Mouse (Mus musculus): ENCODE results near the gene Gm14399. TPM values are rescaled to one million over a fixed set of nuclear protein-coding genes. Genes with fewer than 3 reads are reported as not detected.
"Not testable (repeated sequence)": the region's sequence is repeated elsewhere in the genome, so short reads cannot be mapped to it uniquely, and the experiment has no call there.

Gene Gm14399
- polyA plus RNA-seq, 1 experiment from 2014 or later = 7.7 TPM

DNA sequence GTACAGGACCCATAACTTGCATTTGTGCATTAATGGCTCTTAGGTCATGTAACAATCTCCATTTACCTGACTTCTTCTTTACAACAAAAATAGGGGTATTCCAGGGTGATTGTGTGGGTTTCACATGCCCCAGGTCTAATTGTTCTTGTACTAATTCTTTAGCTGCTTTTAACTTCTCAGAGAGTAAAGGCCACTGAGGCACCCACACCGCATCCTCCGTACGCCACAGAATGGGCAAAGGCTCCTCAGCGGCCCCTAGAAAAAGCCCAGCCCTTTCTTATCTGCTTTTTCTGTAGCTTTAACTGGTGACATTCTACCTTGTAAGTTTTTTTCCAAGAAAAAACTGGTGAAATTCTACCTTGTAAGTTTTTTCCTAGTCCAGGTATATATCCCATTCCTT lies 19.6 kb upstream of the Gm14399 start:
- WGBS = 92% methylated on average over 4 of the region's 4 CpGs
- H3K36me3 ChIP-seq (ENCODE audit: control insufficient read depth, insufficient read depth, low read length); H3K9me3 ChIP-seq (ENCODE audit: control insufficient read depth, low read length); H3K27ac ChIP-seq (ENCODE audit: low read depth, low read length); H3K9ac ChIP-seq (ENCODE audit: low read depth, low read length); H3K4me1 ChIP-seq (replicated peaks; ENCODE audit: control insufficient read depth, insufficient read depth, low read length); H3K4me3 ChIP-seq (ENCODE audit: low read depth, low read length); H3K4me2 ChIP-seq (replicated peaks; ENCODE audit: low read depth, low read length); DNase-seq (ENCODE audit: low spot score); H3K27me3 ChIP-seq (ENCODE audit: control insufficient read depth, insufficient read depth, low read length); ATAC-seq (ENCODE audit: low FRiP score): not testable (repeated sequence)

DNA sequence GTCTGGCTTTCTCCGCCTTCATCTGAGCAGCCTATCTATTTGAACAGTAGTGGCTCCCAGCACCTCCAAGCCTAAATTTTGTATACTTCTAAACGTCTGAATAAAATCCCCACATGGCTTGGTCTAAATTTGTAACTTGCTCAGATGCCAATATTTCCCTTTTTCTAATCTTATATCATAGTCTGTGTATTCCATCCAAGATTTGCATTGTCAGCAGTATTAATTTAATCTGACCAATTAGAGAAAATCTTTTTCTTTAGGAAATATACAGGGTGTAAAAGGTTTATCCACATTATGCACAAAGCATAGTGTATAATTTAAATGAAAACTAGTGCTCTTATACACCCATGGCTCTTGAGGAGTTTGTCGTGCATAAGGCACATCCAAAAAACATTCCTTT lies 16.8 kb upstream of the Gm14399 start:
- DNase-seq (ENCODE audit: low spot score) (no peak), ATAC-seq (ENCODE audit: low FRiP score) (no peak)
- Histone ChIP-seq H3K27me3 (ENCODE audit: control insufficient read depth, insufficient read depth, low read length) (no peaks in the 10 kb centered on the region), H3K4me1 (replicated peaks; ENCODE audit: control insufficient read depth, insufficient read depth, low read length) (no peaks in the 10 kb centered on the region), H3K4me2 (replicated peaks; ENCODE audit: low read depth, low read length) (no peak overlapping the region), H3K27ac (ENCODE audit: low read depth, low read length) (no peak overlapping the region), H3K9me3 (ENCODE audit: control insufficient read depth, low read length) (peaks cover 2% of the 10 kb centered on the region; the same call in 1 of the 2 replicates), H3K4me3 (ENCODE audit: low read depth, low read length) (no peak overlapping the region), H3K9ac (ENCODE audit: low read depth, low read length) (no peak overlapping the region), H3K36me3 (ENCODE audit: control insufficient read depth, insufficient read depth, low read length) (no peaks in the 10 kb centered on the region)
- 88% methylated on average over 3 of the region's 3 CpGs for WGBS

DNA sequence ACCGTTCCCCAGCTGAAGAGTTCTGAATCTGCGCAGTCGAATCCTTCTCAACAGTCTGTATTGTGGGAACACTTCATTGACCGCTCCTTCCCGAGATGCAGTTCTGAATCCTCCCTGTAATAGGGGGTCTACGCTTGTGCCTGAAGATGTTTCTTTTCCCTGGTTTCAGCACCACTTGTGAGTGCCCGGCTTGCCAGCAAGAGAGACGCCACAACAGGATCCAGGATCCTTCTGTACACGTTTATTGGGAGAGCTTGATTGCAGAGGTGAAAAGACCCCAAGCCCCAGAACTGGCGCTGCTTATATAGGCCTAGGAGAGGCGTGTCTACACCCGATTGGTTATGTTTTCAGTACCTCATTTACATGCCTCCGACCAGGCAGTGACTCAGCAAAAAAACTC lies 14.9 kb upstream of the Gm14399 start:
- WGBS = 93% methylated on average over 13 of the region's 13 CpGs
- no peak overlapping the region for H3K4me2 ChIP-seq (replicated peaks; ENCODE audit: low read depth, low read length)
- DNase-seq (ENCODE audit: low spot score) (no peak), ATAC-seq (ENCODE audit: low FRiP score) (no peak)
- no peaks in the 10 kb centered on the region for H3K27me3 ChIP-seq (ENCODE audit: control insufficient read depth, insufficient read depth, low read length)
- no peak overlapping the region for H3K9ac ChIP-seq (ENCODE audit: low read depth, low read length)
- H3K9me3 ChIP-seq (ENCODE audit: control insufficient read depth, low read length) = peaks cover 2% of the 10 kb centered on the region; the same call in 1 of the 2 replicates
- H3K27ac ChIP-seq (ENCODE audit: low read depth, low read length) = no peak overlapping the region
- no peak overlapping the region for H3K4me3 ChIP-seq (ENCODE audit: low read depth, low read length)
- H3K36me3 ChIP-seq (ENCODE audit: control insufficient read depth, insufficient read depth, low read length) = no peaks in the 10 kb centered on the region
- no peaks in the 10 kb centered on the region for H3K4me1 ChIP-seq (replicated peaks; ENCODE audit: control insufficient read depth, insufficient read depth, low read length)

- peak overlapping the region; percentile 34 for H3K4me3 ChIP-seq (ENCODE audit: low read depth, low read length)
- not testable (repeated sequence) for ATAC-seq (ENCODE audit: low FRiP score); H3K27me3 ChIP-seq (ENCODE audit: control insufficient read depth, insufficient read depth, low read length); H3K4me1 ChIP-seq (replicated peaks; ENCODE audit: control insufficient read depth, insufficient read depth, low read length); H3K9me3 ChIP-seq (ENCODE audit: control insufficient read depth, low read length); H3K27ac ChIP-seq (ENCODE audit: low read depth, low read length); H3K9ac ChIP-seq (ENCODE audit: low read depth, low read length); H3K36me3 ChIP-seq (ENCODE audit: control insufficient read depth, insufficient read depth, low read length)
- WGBS = 7% methylated on average over 22 of the region's 25 CpGs
- DNase-seq (ENCODE audit: low spot score) = peak; percentile 3
- peak overlapping the region; percentile 21 for H3K4me2 ChIP-seq (replicated peaks; ENCODE audit: low read depth, low read length)
Observed at GRCm38 (mm10) chr2:175141118-175141992, 457 bp downstream of the Gm14399 start.

DNA sequence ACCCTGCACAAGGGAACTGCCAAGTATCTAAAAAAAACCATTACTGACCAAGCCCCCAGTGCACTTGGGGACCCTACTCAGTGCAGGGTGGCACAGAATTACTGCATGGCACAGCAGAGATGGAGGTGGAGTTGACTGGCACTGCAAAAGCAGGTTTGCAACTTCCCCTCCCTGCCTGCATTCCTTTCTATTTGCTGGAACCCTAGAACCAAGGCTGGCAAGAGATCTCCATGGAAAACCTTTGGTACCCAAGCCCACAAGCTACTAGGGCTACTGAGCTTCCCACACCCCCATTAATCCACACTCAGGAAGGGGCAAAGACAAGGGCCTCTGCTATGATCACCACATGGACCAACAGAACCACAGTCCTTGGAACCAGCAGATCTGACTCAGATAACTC lies 1.2 kb downstream of the Gm14399 start:
- H3K9me3 ChIP-seq (ENCODE audit: control insufficient read depth, low read length); ATAC-seq (ENCODE audit: low FRiP score); H3K27ac ChIP-seq (ENCODE audit: low read depth, low read length); H3K4me2 ChIP-seq (replicated peaks; ENCODE audit: low read depth, low read length); H3K27me3 ChIP-seq (ENCODE audit: control insufficient read depth, insufficient read depth, low read length); H3K9ac ChIP-seq (ENCODE audit: low read depth, low read length); H3K4me1 ChIP-seq (replicated peaks; ENCODE audit: control insufficient read depth, insufficient read depth, low read length); H3K36me3 ChIP-seq (ENCODE audit: control insufficient read depth, insufficient read depth, low read length); DNase-seq (ENCODE audit: low spot score); H3K4me3 ChIP-seq (ENCODE audit: low read depth, low read length): not testable (repeated sequence)

Other genes starting within 250 kb of the Gm14399 start
- not detected in 2 replicates for gene Gm14444, start 131.8 kb downstream of the Gm14399 start, polyA plus RNA-seq (2014; fragmentation: Nextera tagmentation; extraction: Ambion mirVana)
- gene Gm14393, start 74.2 kb downstream of the Gm14399 start, polyA plus RNA-seq (2014; fragmentation: Nextera tagmentation; extraction: Ambion mirVana) = 0.36 and 0.69 TPM in 2 replicates
- gene Gm14443, start 33.9 kb upstream of the Gm14399 start, polyA plus RNA-seq (2014; fragmentation: Nextera tagmentation; extraction: Ambion mirVana) = 0.78 and 0.88 TPM in 2 replicates
- gene Gm14391, start 64.9 kb upstream of the Gm14399 start, polyA plus RNA-seq (2014; fragmentation: Nextera tagmentation; extraction: Ambion mirVana) = 5.9 and 9.8 TPM in 2 replicates
- 2.6 and 5.5 TPM in 2 replicates for gene Gm14440, start 133.1 kb upstream of the Gm14399 start, polyA plus RNA-seq (2014; fragmentation: Nextera tagmentation; extraction: Ambion mirVana)
- gene Gm4631, start 196.2 kb upstream of the Gm14399 start, polyA plus RNA-seq (2014; fragmentation: Nextera tagmentation; extraction: Ambion mirVana) = 24.0 and 25.1 TPM in 2 replicates
- gene Zfp968, start 230.4 kb upstream of the Gm14399 start, polyA plus RNA-seq (2014; fragmentation: Nextera tagmentation; extraction: Ambion mirVana) = 4.2 and 6.7 TPM in 2 replicates